Mouse (Mus musculus) limb, embryonic 14.5 days (tissue): ENCODE results near the gene Scfd2. TPM values are rescaled to one million over a fixed set of nuclear protein-coding genes. Genes with fewer than 3 reads are reported as not detected.

ENCODE experiments used
- ATAC-seq: fragments of 200-750 bp; cut with Nextera tagmentation; 2 replicates; pipeline ENCODE4 v1.8.0; 2017; ENCODE audit warnings: low read depth, moderate number of reproducible peaks, moderate TSS enrichment; ENCODE audit not compliant: low FRiP score
- DNase-seq: peaks from one replicate; pipeline ENCODE4 v3.0.0-alpha.2; 2015; ENCODE audit warnings: low spot score
- H3K27ac ChIP-seq: fragments of 300-500 bp; sonication (generic); replicated peaks from 2 replicates; pipeline ENCODE4 v1.5.1; 2014; ENCODE audit warnings: low read depth, mild to moderate bottlenecking, low read length, moderate library complexity, mixed read lengths
- H3K27me3 ChIP-seq: fragments of 300-500 bp; sonication (generic); 2 replicates; pipeline ENCODE4 v1.6.1; 2014; ENCODE audit warnings: low read length, mixed read lengths; ENCODE audit not compliant: control insufficient read depth, insufficient read depth
- H3K36me3 ChIP-seq: fragments of 300-500 bp; sonication (generic); 2 replicates; pipeline ENCODE4 v1.6.1; 2014; ENCODE audit warnings: mild to moderate bottlenecking, low read length, moderate library complexity, mixed read lengths; ENCODE audit not compliant: control insufficient read depth, insufficient read depth
- H3K4me1 ChIP-seq: fragments of 300-500 bp; sonication (generic); 2 replicates; pipeline ENCODE4 v1.6.1; 2014; ENCODE audit warnings: antibody characterized with exemption, low read length, mixed read lengths; ENCODE audit not compliant: control insufficient read depth, insufficient read depth
- H3K4me2 ChIP-seq: fragments of 300-500 bp; sonication (generic); replicated peaks from 2 replicates; pipeline ENCODE4 v1.6.1; 2014; ENCODE audit warnings: low read depth, mild to moderate bottlenecking, low read length, moderate library complexity; ENCODE audit not compliant: severe bottlenecking
- H3K4me3 ChIP-seq: fragments of 300-500 bp; sonication (generic); replicated peaks from 2 replicates; pipeline ENCODE4 v1.5.1; 2014; ENCODE audit warnings: low read length
- H3K9ac ChIP-seq: fragments of 300-500 bp; sonication (generic); 2 replicates; pipeline ENCODE4 v1.6.1; 2014; ENCODE audit warnings: mild to moderate bottlenecking, low read depth, low read length, moderate library complexity; ENCODE audit not compliant: severe bottlenecking
- H3K9me3 ChIP-seq: fragments of 300-500 bp; sonication (generic); 2 replicates; pipeline ENCODE4 v1.6.1; 2016; ENCODE audit warnings: low read length; ENCODE audit not compliant: control insufficient read depth
- POLR2A ChIP-seq: fragments of 200-500 bp; IDR thresholded peaks from 2 replicates; pipeline ENCODE4 v1.8.0; 2012; ENCODE audit warnings: inconsistent platforms, mild to moderate bottlenecking, moderate library complexity, borderline replicate concordance; ENCODE audit not compliant: insufficient read depth, insufficient read length; ENCODE audit errors: extremely low read depth
- WGBS: fragments of 180-500 bp; shearing (Covaris S2); extraction: QIAGEN DNeasy Blood & Tissue Kit; methylation state at CpG from one replicate; pipeline ENCODE4 v1.1.7; 2014; 5-methylcytosine and 5-hydroxymethylcytosine counted together
- polyA plus RNA-seq, 2 experiments: library from polyadenylated mRNA; depleted of rRNA in 1 of 2; stranded (reverse) in 1 of 2; unstranded in 1 of 2; fragments of >200 nt; fragmentation: Nextera tagmentation in 1 of 2; extraction: Ambion mirVana in 1 of 2; gene quantifications; 2 replicates each; pipeline versions ENCODE4 v1.2.1 to v1.2.3; 2012 to 2014

Gene Scfd2
- polyA plus RNA-seq, 2 experiments, result 9.6 to 16.2 TPM

DNA sequence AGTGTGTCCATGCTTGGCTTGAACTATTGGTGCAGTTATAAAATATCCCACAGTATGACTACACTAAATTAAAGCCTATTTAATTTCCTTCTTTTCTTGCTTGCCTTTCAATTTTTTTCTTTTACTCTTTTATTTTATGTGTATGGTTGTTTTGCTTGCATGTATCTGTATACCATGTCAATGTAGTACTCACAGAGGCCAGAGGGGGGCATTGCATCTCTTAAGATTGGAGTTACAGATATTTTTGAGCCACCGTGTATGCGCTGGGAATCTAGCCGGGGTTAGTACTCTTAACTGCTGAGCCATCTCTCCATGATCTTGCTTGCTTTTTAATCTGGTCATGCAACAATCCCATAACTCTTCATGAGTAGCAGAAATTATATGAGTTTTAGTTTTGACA, 119.0 kb downstream of the Scfd2 start:
- Histone ChIP-seq H3K4me2 (no peak overlapping the region), H3K9me3 (no peaks in the 10 kb centered on the region), H3K36me3 (no peaks in the 10 kb centered on the region), H3K27me3 (no peaks in the 10 kb centered on the region), H3K4me1 (peaks cover 7% of the 10 kb centered on the region), H3K4me3 (no peak overlapping the region), H3K9ac (no peak overlapping the region), H3K27ac (no peak overlapping the region)
- ATAC-seq, result no peak
- no peak for TF ChIP-seq POLR2A
- no peak for DNase-seq
- WGBS, result 95% methylated on average over 3 of the region's 3 CpGs

DNA sequence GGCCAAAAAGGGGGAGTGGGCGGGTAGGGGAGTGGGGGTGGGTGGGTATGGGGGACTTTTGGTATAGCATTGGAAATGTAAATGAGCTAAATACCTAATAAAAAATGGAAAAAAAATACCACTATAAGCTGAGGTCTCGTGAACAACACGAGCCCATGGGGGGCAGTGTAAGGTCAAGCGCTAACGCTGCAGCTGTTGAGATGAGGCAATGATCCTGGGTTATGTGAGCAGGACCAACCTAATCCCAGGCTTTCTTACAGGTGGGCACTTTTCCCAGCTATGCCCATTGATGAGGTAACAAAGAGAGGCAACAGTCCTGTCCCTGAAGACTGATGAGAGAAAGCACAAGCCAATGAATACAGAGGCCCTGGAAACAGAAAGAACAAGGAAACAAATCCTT, 126.7 kb downstream of the Scfd2 start:
- H3K9me3 ChIP-seq, result no peaks in the 10 kb centered on the region
- DNase-seq (peak; percentile 34), ATAC-seq (peak; percentile 69; the same call in 1 of the 2 replicates)
- no peak overlapping the region for H3K27ac ChIP-seq
- WGBS, result 56% methylated on average over 4 of the region's 5 CpGs
- H3K4me2 ChIP-seq, result no peak overlapping the region
- no peaks in the 10 kb centered on the region for H3K27me3 ChIP-seq
- no peaks in the 10 kb centered on the region for H3K36me3 ChIP-seq
- no peak overlapping the region for H3K4me3 ChIP-seq
- H3K9ac ChIP-seq, result no peak overlapping the region
- H3K4me1 ChIP-seq, result peaks cover 22% of the 10 kb centered on the region
- TF ChIP-seq POLR2A, result no peak

DNA sequence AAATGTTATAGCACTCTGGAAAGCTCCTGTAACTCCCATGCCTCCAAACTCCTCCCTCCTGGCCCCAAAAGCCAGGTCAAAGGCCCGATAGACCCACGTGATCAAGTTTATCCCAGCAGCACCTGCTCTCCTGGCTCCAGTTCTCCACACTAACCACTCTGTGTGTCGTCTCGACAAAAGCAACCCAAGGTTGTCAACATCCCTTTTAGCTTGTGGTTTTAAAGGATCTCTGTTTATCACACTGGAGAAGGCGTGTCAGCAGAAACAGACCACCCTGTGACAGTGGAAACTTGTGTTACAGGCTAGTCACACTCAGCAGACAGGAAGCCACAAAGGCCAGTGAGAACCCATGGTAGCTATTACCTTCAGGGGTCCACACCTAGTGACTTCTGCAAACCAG, 127.5 kb downstream of the Scfd2 start:
- Histone ChIP-seq H3K4me3 (no peak overlapping the region), H3K4me1 (peaks cover 22% of the 10 kb centered on the region), H3K27ac (no peak overlapping the region), H3K9ac (no peak overlapping the region), H3K9me3 (no peaks in the 10 kb centered on the region), H3K27me3 (no peaks in the 10 kb centered on the region), H3K36me3 (no peaks in the 10 kb centered on the region), H3K4me2 (no peak overlapping the region)
- TF ChIP-seq POLR2A, result no peak
- peak; percentile 43 for ATAC-seq
- 52% methylated on average over 5 of the region's 5 CpGs for WGBS
- DNase-seq, result no peak

DNA sequence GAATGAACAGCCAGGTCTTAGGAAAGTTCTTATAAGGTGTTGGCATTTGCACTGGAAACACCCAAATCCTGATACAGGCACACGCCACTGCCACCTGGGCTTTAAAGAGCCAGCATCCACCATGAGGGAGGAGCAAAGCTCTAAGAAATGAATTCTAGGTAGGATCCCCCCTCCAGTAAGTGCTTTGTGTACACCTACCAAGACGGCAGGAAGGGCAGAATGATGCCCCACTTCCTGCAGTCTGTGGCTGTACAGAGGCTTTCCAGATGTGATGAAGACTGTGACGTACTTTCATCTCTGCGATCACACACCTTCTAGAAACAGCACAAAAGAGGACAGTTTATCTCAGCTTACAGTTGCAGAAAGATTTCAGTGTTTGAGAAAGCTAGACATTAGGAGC, 128.9 kb downstream of the Scfd2 start:
- H3K27me3 ChIP-seq, result no peaks in the 10 kb centered on the region
- no peak overlapping the region for H3K4me2 ChIP-seq
- no peaks in the 10 kb centered on the region for H3K9me3 ChIP-seq
- peaks cover 22% of the 10 kb centered on the region for H3K4me1 ChIP-seq
- no peak overlapping the region for H3K4me3 ChIP-seq
- no peaks in the 10 kb centered on the region for H3K36me3 ChIP-seq
- ATAC-seq (no peak), DNase-seq (no peak)
- WGBS, result 43% methylated on average over 4 of the region's 4 CpGs
- TF ChIP-seq POLR2A, result no peak
- H3K9ac ChIP-seq, result no peak overlapping the region
- H3K27ac ChIP-seq, result peak overlapping the region; percentile 69

DNA sequence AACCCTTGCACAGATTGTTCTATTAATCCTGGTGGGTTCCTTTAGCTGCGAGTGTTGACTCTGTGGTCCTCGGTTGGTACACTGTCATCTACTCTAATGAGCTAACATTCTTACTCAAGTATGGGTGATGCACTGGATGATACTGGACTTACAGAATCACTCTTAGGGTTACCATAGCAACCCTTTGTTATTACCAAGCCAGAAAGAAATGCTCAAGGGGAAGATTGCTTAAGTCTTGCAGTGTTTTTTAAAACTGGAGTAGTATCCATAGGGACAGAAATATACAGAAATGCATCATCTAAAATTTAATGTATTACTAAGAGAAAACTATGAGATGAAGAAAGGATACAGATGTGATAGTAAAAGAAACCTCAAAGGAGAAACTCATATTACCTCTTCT, 139.8 kb downstream of the Scfd2 start:
- Histone ChIP-seq H3K27ac (peak overlapping the region; percentile 58), H3K4me2 (0 out of 2 replicates have a peak overlapping the region, but pooled peaks have one; percentile 3), H3K9ac (no peak overlapping the region), H3K4me1 (peaks cover 48% of the 10 kb centered on the region), H3K36me3 (no peaks in the 10 kb centered on the region), H3K9me3 (no peaks in the 10 kb centered on the region), H3K27me3 (no peaks in the 10 kb centered on the region), H3K4me3 (no peak overlapping the region)
- WGBS, result 61% methylated on average over 2 of the region's 2 CpGs
- no peak for TF ChIP-seq POLR2A
- ATAC-seq (peak; percentile 18; the same call in 1 of the 2 replicates), DNase-seq (no peak)

DNA sequence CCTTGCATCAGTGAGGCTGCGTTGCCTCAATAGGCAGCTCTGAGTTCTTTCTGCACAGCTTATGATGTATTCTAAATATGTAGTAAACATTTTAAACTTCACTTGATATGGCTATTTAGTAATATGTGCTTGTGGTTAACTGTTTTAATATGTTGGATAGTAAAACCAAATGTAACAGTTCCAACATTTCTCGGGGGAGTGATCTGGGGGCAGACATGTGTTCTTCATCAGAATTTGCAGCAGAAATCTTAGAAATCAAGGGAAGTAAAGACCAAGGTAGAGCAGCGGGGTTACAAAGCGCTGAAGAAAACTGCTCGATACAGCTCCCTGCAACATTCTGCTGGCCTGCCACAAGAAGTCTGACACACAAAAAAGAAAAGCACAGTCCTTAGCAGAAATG, 140.2 kb downstream of the Scfd2 start:
- H3K27ac ChIP-seq, result peak overlapping the region; percentile 58
- no peak overlapping the region for H3K4me3 ChIP-seq
- H3K9ac ChIP-seq, result no peak overlapping the region
- DNase-seq, result peak; percentile 57
- ATAC-seq, result no peak
- H3K27me3 ChIP-seq, result no peaks in the 10 kb centered on the region
- 0 out of 2 replicates have a peak overlapping the region, but pooled peaks have one; percentile 3 for H3K4me2 ChIP-seq
- H3K9me3 ChIP-seq, result no peaks in the 10 kb centered on the region
- 33% methylated on average over 5 of the region's 5 CpGs for WGBS
- TF ChIP-seq POLR2A, result no peak
- H3K36me3 ChIP-seq, result no peaks in the 10 kb centered on the region
- peaks cover 48% of the 10 kb centered on the region for H3K4me1 ChIP-seq
